Mouse (Mus musculus): Measurements from ENCODE around the gene Ppt2. TPM values are rescaled to one million over a fixed set of nuclear protein-coding genes. Genes with fewer than 3 reads are reported as not detected.

The Ppt2 gene
- polyA plus RNA-seq, 1 experiment, result 16.6 TPM

DNA sequence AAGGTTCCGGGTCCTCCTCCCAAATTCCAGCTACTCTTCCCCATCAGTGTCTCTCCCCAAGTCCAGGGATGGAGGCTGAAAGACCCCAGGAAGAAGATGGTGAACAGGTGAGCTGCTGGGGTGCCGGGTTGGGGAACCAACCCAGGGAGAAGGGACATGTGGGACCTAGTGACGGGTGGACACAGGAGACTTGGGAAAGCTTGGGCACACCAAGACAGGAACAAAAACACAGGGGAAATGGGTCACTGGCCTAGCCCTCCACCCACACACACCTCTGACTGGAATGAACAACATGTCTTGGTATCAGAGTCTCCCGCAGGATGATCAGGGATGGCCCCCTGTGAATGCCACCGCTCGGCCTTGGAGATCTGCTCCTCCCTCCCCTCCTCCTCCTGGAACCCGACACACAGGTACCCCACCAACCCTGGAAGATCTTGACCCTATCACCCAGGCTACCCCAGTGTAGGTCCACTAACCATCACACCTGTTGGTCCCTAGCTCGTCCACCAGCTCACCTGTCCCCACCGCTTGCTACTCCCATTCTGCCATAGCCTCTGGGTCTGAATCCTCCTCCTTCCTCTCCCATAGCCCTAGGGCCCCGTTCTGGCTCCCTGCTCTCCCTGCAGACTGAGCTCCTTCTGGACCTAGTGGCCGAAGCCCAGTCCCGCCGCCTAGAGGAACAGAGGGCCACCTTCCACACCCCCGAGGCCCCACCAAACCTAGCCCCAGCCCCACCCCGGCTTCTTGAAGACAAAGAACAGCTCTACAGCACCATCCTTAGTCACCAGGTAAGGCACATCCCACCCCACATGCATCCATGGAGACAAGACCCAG, 37.9 kb downstream of the Ppt2 start:
- no peaks in the 10 kb centered on the region; the same call in 1 of the 2 replicates for H3K4me1 ChIP-seq (ENCODE audit: control insufficient read depth, insufficient read depth, low read length)
- TF ChIP-seq CTCF (IDR thresholded peaks at IDR 0.05; ENCODE audit: control insufficient read depth, insufficient read depth, low read length) (no peak), POLR2A (IDR thresholded peaks at IDR 0.05; ENCODE audit: borderline replicate concordance, control insufficient read depth, low read depth, low read length) (0 out of 2 replicates have a peak, but pooled peaks have one; percentile 8)
- WGBS, result 29% methylated on average over 15 of the region's 15 CpGs
- H3K4me3 ChIP-seq (replicated peaks; ENCODE audit: control insufficient read depth, low read depth, low read length), result peak overlapping the region; percentile 86
- H3K27ac ChIP-seq (ENCODE audit: control insufficient read depth, insufficient read depth, low read depth, low read length, poor library complexity), result peak overlapping the region; percentile 95

DNA sequence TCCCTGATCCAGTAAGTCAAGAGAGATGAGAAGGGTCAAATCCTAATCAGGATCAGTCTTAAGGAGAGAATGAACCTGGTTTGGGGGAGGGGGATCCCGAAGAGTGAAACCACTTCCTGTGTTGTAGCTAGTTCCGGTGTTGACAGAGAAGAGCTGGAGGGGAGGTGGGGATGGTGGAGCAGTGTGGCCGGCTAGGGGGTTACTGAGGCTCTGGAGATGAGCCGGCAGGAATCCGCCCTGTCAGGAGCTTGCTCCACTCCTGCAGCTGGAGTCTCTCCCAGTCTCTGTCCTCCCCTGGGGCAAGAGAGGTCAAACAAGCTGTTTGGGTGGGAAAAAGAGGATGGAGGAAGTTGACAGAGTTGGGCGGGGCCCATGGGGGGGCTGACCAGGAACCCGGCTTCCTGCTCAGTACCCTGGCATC, 38.6 kb downstream of the Ppt2 start, which contains the start of gene Gpsm3:
TSS of gene Gpsm3 (plus strand) at position 126 of the 421 bp plus-strand sequence.
- Histone ChIP-seq H3K4me3 (replicated peaks; ENCODE audit: control insufficient read depth, low read depth, low read length) (peak within 1 kb of the TSS; percentile 86), H3K27ac (ENCODE audit: control insufficient read depth, insufficient read depth, low read depth, low read length, poor library complexity) (peak within 1 kb of the TSS; percentile 95), H3K4me1 (ENCODE audit: control insufficient read depth, insufficient read depth, low read length) (no peaks in the 10 kb centered on the region; the same call in 1 of the 2 replicates)
- under 1% methylated on average over 7 of the region's 7 CpGs for WGBS
- 0 out of 2 replicates have a peak, but pooled peaks have one; percentile 44 for TF ChIP-seq POLR2A (IDR thresholded peaks at IDR 0.05; ENCODE audit: borderline replicate concordance, control insufficient read depth, low read depth, low read length)
- no peak for TF ChIP-seq CTCF (IDR thresholded peaks at IDR 0.05; ENCODE audit: control insufficient read depth, insufficient read depth, low read length)

DNA sequence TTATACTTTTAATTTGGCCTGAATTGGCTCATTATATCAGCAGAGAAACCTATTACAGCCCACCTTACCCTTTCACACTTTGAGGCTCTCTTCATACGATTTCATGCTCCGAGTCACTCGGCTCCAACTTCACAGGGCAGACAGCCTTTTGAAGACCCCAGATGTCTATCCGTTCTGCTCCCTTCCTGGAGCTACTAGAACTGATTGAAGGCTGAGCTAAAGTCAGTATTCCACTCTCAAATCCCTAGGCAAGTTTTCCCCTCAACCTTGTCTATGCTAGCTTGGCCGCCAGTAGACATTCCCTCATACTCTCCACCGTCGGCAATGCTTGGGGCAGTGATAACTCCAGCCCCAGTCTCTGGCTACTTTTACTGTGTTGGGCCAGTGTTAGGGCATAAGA, 39.1 kb downstream of the Ppt2 start:
- TF ChIP-seq CTCF (IDR thresholded peaks at IDR 0.05; ENCODE audit: control insufficient read depth, insufficient read depth, low read length) (no peak), POLR2A (IDR thresholded peaks at IDR 0.05; ENCODE audit: borderline replicate concordance, control insufficient read depth, low read depth, low read length) (no peak)
- peak overlapping the region; percentile 68 for H3K4me3 ChIP-seq (replicated peaks; ENCODE audit: control insufficient read depth, low read depth, low read length)
- 17% methylated on average over 7 of the region's 7 CpGs for WGBS
- peak overlapping the region; percentile 95 for H3K27ac ChIP-seq (ENCODE audit: control insufficient read depth, insufficient read depth, low read depth, low read length, poor library complexity)
- H3K4me1 ChIP-seq (ENCODE audit: control insufficient read depth, insufficient read depth, low read length), result no peaks in the 10 kb centered on the region; the same call in 1 of the 2 replicates

DNA sequence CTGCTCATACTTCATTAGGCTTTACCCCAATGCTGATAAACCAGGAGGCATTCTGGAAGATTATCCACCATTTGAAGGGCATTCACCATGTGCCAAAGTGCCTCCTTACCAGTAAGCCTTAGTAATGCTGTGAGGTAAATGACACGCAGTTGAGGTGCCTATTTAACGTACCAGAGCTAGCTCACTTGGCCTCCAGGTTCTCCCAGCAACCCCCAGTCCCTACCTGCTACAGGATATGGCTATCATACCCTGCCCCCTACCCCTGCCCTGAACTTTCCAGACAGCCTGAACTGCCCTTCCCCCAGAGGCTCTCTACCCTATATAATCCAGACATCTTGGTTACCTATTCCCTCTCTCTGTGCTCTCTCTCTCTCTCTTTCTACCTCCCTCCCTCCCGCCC, 39.5 kb downstream of the Ppt2 start:
- Histone ChIP-seq H3K4me3 (replicated peaks; ENCODE audit: control insufficient read depth, low read depth, low read length) (peak overlapping the region; percentile 59), H3K4me1 (ENCODE audit: control insufficient read depth, insufficient read depth, low read length) (no peaks in the 10 kb centered on the region; the same call in 1 of the 2 replicates), H3K27ac (ENCODE audit: control insufficient read depth, insufficient read depth, low read depth, low read length, poor library complexity) (peak overlapping the region; percentile 38; the same call in 1 of the 2 replicates)
- WGBS, result 39% methylated on average over 3 of the region's 3 CpGs
- TF ChIP-seq POLR2A (IDR thresholded peaks at IDR 0.05; ENCODE audit: borderline replicate concordance, control insufficient read depth, low read depth, low read length), result no peak
- TF ChIP-seq CTCF (IDR thresholded peaks at IDR 0.05; ENCODE audit: control insufficient read depth, insufficient read depth, low read length), result no peak

DNA sequence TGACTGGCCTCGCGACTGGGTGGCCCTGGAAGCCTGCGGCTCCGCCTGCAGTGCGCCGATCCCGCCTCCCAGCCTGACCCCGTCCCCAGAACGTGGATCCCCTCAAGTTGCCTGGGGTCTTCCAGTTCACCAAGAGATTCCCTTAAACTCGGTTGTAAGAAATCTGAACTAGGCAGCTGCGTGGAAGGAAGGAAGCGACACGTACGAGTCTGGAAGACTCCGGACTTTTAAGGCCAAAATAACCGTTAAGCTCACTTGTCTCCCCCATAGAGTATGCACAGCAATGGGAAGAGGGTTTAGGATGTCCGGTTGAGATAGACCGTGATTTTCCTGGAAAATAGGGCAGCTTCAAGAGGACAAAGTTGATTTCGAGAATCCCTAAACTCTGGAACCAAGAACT, 40.5 kb downstream of the Ppt2 start:
- peak overlapping the region; percentile 89 for H3K27ac ChIP-seq (ENCODE audit: control insufficient read depth, insufficient read depth, low read depth, low read length, poor library complexity)
- H3K4me1 ChIP-seq (ENCODE audit: control insufficient read depth, insufficient read depth, low read length), result no peaks in the 10 kb centered on the region; the same call in 1 of the 2 replicates
- peak overlapping the region; percentile 76 for H3K4me3 ChIP-seq (replicated peaks; ENCODE audit: control insufficient read depth, low read depth, low read length)
- WGBS, result under 1% methylated on average over 19 of the region's 19 CpGs
- TF ChIP-seq CTCF (IDR thresholded peaks at IDR 0.05; ENCODE audit: control insufficient read depth, insufficient read depth, low read length) (no peak), POLR2A (IDR thresholded peaks at IDR 0.05; ENCODE audit: borderline replicate concordance, control insufficient read depth, low read depth, low read length) (no peak)

DNA sequence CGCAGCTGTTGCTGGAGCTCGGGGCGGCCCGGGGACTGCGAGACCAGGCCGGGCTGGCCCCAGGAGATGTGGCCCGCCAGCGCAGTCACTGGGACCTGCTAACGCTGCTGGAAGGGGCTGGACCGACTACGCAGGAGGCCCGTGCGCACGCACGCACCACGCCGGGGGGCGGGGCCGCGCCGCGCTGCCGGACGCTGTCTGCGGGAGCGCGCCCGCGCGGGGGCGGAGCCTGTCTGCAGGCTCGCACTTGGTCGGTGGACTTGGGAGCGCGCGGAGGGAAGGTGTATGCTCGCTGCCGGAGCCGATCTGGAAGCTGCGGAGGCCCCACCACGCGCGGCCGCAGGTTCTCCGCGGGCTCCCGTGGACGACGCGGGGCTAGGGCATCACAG, 40.9 kb downstream of the Ppt2 start:
- peak; percentile 98 for TF ChIP-seq POLR2A (IDR thresholded peaks at IDR 0.05; ENCODE audit: borderline replicate concordance, control insufficient read depth, low read depth, low read length)
- TF ChIP-seq CTCF (IDR thresholded peaks at IDR 0.05; ENCODE audit: control insufficient read depth, insufficient read depth, low read length), result no peak
- Histone ChIP-seq H3K27ac (ENCODE audit: control insufficient read depth, insufficient read depth, low read depth, low read length, poor library complexity) (peak overlapping the region; percentile 89), H3K4me3 (replicated peaks; ENCODE audit: control insufficient read depth, low read depth, low read length) (peak overlapping the region; percentile 76), H3K4me1 (ENCODE audit: control insufficient read depth, insufficient read depth, low read length) (no peaks in the 10 kb centered on the region; the same call in 1 of the 2 replicates)
- WGBS, result under 1% methylated on average over 50 of the region's 50 CpGs

DNA sequence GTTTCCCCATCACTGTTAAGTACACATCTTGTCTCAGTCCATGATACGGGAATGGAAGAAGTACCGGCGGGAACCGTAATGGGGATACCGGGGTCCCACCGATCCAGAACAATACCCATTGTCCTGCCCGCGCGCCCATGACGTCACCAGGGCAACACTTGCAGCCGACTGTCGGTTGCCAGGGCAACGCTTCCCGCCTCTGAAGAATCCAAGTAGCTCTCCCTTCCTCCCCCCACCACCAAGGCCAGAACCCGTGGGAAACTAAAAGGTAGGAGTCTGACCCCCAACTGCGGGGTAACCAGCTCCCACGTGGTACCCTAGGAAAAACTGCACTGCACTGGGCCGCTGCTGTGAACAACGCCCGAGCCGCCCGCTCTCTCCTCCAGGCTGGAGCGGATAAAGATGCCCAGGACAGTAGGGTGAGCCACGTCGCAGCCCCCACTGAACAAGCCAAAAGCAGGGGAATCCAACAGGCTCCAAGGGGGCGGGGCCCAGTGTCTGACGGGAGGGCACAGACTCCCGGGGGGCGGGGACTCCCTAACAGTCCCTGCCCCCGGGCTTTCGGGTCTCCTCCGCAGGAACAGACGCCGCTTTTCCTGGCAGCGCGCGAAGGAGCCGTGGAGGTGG, 41.4 kb downstream of the Ppt2 start:
- H3K27ac ChIP-seq (ENCODE audit: control insufficient read depth, insufficient read depth, low read depth, low read length, poor library complexity), result peak overlapping the region; percentile 89
- peak overlapping the region; percentile 76 for H3K4me3 ChIP-seq (replicated peaks; ENCODE audit: control insufficient read depth, low read depth, low read length)
- no peak for TF ChIP-seq POLR2A (IDR thresholded peaks at IDR 0.05; ENCODE audit: borderline replicate concordance, control insufficient read depth, low read depth, low read length)
- TF ChIP-seq CTCF (IDR thresholded peaks at IDR 0.05; ENCODE audit: control insufficient read depth, insufficient read depth, low read length), result no peak
- no peaks in the 10 kb centered on the region; the same call in 1 of the 2 replicates for H3K4me1 ChIP-seq (ENCODE audit: control insufficient read depth, insufficient read depth, low read length)
- WGBS, result under 1% methylated on average over 38 of the region's 38 CpGs

Measured in bone marrow, adult 2 months (tissue).